Mouse (Mus musculus): Measurements from ENCODE around the gene Eef1akmt1. TPM values are rescaled to one million over a fixed set of nuclear protein-coding genes. Genes with fewer than 3 reads are reported as not detected.

Gene Eef1akmt1
- total and polyA plus RNA-seq, 2 experiments from 2014 or later = 39.2 to 63.8 TPM

- H3K27ac ChIP-seq (ENCODE audit: low read depth, low read length) = peak within 1 kb of the TSS; percentile 76
- H3K4me2 ChIP-seq (ENCODE audit: low read depth, low read length, poor library complexity, severe bottlenecking) = peak within 1 kb of the TSS; percentile 82
- TF ChIP-seq CTCF (IDR thresholded peaks at IDR 0.05) = no peak
- under 1% methylated on average over 35 of the region's 104 CpGs for WGBS
- H3K9ac ChIP-seq (replicated peaks; ENCODE audit: low read length, poor library complexity, severe bottlenecking) = peak within 1 kb of the TSS; percentile 90
- no peaks in the 10 kb centered on the region for H3K36me3 ChIP-seq (ENCODE audit: insufficient read depth, low read length)
- DNase-seq (ENCODE audit: low spot score) (peak; percentile 48), ATAC-seq (ENCODE audit: low FRiP score) (peak; percentile 59)
- H3K27me3 ChIP-seq (ENCODE audit: insufficient read depth, low read length) = no peaks in the 10 kb centered on the region
- H3K4me1 ChIP-seq (ENCODE audit: insufficient read depth, low read length) = no peaks in the 10 kb centered on the region; the same call in 1 of the 2 replicates
- H3K9me3 ChIP-seq (ENCODE audit: low read length) = no peaks in the 10 kb centered on the region
- peak within 1 kb of the TSS; percentile 81 for H3K4me3 ChIP-seq (ENCODE audit: low read depth, low read length)
Measured at GRCm38 (mm10) chr14:57524671-57525387, 46.6 kb downstream of the Eef1akmt1 start, which contains the start of gene Il17d. Gene Il17d, plus strand, starts transcription at chr14:57524777.

GRCm38 (mm10) chr14:57523762-57524161 lies 47.6 kb downstream of the Eef1akmt1 start:
- DNase-seq (ENCODE audit: low spot score) (no peak), ATAC-seq (ENCODE audit: low FRiP score) (no peak)
- no peak overlapping the region for H3K27ac ChIP-seq (ENCODE audit: low read depth, low read length)
- peak overlapping the region; percentile 81; the same call in 1 of the 2 replicates for H3K4me3 ChIP-seq (ENCODE audit: low read depth, low read length)
- no peaks in the 10 kb centered on the region for H3K36me3 ChIP-seq (ENCODE audit: insufficient read depth, low read length)
- no peak for TF ChIP-seq CTCF (IDR thresholded peaks at IDR 0.05)
- H3K9me3 ChIP-seq (ENCODE audit: low read length) = no peaks in the 10 kb centered on the region
- H3K9ac ChIP-seq (replicated peaks; ENCODE audit: low read length, poor library complexity, severe bottlenecking) = 0 out of 2 replicates have a peak overlapping the region, but pooled peaks have one; percentile 90
- no peaks in the 10 kb centered on the region for H3K27me3 ChIP-seq (ENCODE audit: insufficient read depth, low read length)
- H3K4me2 ChIP-seq (ENCODE audit: low read depth, low read length, poor library complexity, severe bottlenecking) = peak overlapping the region; percentile 82
- H3K4me1 ChIP-seq (ENCODE audit: insufficient read depth, low read length) = no peaks in the 10 kb centered on the region; the same call in 1 of the 2 replicates
- 88% methylated on average over 9 of the region's 9 CpGs for WGBS

- TF ChIP-seq CTCF (IDR thresholded peaks at IDR 0.05) = no peak
- ATAC-seq (ENCODE audit: low FRiP score) = no peak
- DNase-seq (ENCODE audit: low spot score) = no peak
- H3K4me2 ChIP-seq (ENCODE audit: low read depth, low read length, poor library complexity, severe bottlenecking) = no peak overlapping the region
- no peaks in the 10 kb centered on the region for H3K9me3 ChIP-seq (ENCODE audit: low read length)
- 88% methylated on average over 7 of the region's 7 CpGs for WGBS
- H3K27ac ChIP-seq (ENCODE audit: low read depth, low read length) = no peak overlapping the region
- no peaks in the 10 kb centered on the region for H3K27me3 ChIP-seq (ENCODE audit: insufficient read depth, low read length)
- H3K4me3 ChIP-seq (ENCODE audit: low read depth, low read length) = no peak overlapping the region
- 0 out of 2 replicates have a peak, but pooled peaks cover 1% of the 10 kb centered on the region for H3K36me3 ChIP-seq (ENCODE audit: insufficient read depth, low read length)
- H3K4me1 ChIP-seq (ENCODE audit: insufficient read depth, low read length) = no peaks in the 10 kb centered on the region
- H3K9ac ChIP-seq (replicated peaks; ENCODE audit: low read length, poor library complexity, severe bottlenecking) = no peak overlapping the region
Measured at GRCm38 (mm10) chr14:57517001-57517400, 54.4 kb downstream of the Eef1akmt1 start.

GRCm38 (mm10) chr14:57515156-57515762 lies 56.2 kb downstream of the Eef1akmt1 start:
- WGBS = 91% methylated on average over 6 of the region's 6 CpGs
- no peak overlapping the region for H3K4me2 ChIP-seq (ENCODE audit: low read depth, low read length, poor library complexity, severe bottlenecking)
- no peaks in the 10 kb centered on the region for H3K9me3 ChIP-seq (ENCODE audit: low read length)
- no peak overlapping the region for H3K4me3 ChIP-seq (ENCODE audit: low read depth, low read length)
- no peaks in the 10 kb centered on the region for H3K4me1 ChIP-seq (ENCODE audit: insufficient read depth, low read length)
- H3K9ac ChIP-seq (replicated peaks; ENCODE audit: low read length, poor library complexity, severe bottlenecking) = no peak overlapping the region
- no peak for TF ChIP-seq CTCF (IDR thresholded peaks at IDR 0.05)
- H3K27ac ChIP-seq (ENCODE audit: low read depth, low read length) = no peak overlapping the region
- 0 out of 2 replicates have a peak, but pooled peaks cover 4% of the 10 kb centered on the region for H3K36me3 ChIP-seq (ENCODE audit: insufficient read depth, low read length)
- ATAC-seq (ENCODE audit: low FRiP score) = no peak
- no peaks in the 10 kb centered on the region for H3K27me3 ChIP-seq (ENCODE audit: insufficient read depth, low read length)
- no peak for DNase-seq (ENCODE audit: low spot score)

- Histone ChIP-seq H3K4me2 (ENCODE audit: low read depth, low read length, poor library complexity, severe bottlenecking) (no peak overlapping the region), H3K27me3 (ENCODE audit: insufficient read depth, low read length) (no peaks in the 10 kb centered on the region), H3K36me3 (ENCODE audit: insufficient read depth, low read length) (0 out of 2 replicates have a peak, but pooled peaks cover 4% of the 10 kb centered on the region), H3K9ac (replicated peaks; ENCODE audit: low read length, poor library complexity, severe bottlenecking) (no peak overlapping the region), H3K27ac (ENCODE audit: low read depth, low read length) (no peak overlapping the region), H3K4me3 (ENCODE audit: low read depth, low read length) (no peak overlapping the region), H3K9me3 (ENCODE audit: low read length) (no peaks in the 10 kb centered on the region), H3K4me1 (ENCODE audit: insufficient read depth, low read length) (no peaks in the 10 kb centered on the region)
- DNase-seq (ENCODE audit: low spot score) (peak; percentile 71), ATAC-seq (ENCODE audit: low FRiP score) (peak; percentile 82)
- WGBS = 70% methylated on average over 6 of the region's 6 CpGs
- peak; percentile 43 for TF ChIP-seq CTCF (IDR thresholded peaks at IDR 0.05)
Measured at GRCm38 (mm10) chr14:57509554-57509953, 61.9 kb downstream of the Eef1akmt1 start.

- WGBS = 89% methylated on average over 6 of the region's 6 CpGs
Measured at GRCm38 (mm10) chr14:57503729-57504128, 67.7 kb downstream of the Eef1akmt1 start.

More at GRCm38 (mm10) chr14:57503729-57504128, 67.7 kb downstream of the Eef1akmt1 start:
- H3K4me1 ChIP-seq (ENCODE audit: insufficient read depth, low read length) = no peaks in the 10 kb centered on the region
- no peaks in the 10 kb centered on the region for H3K27me3 ChIP-seq (ENCODE audit: insufficient read depth, low read length)
- no peak overlapping the region for H3K9ac ChIP-seq (replicated peaks; ENCODE audit: low read length, poor library complexity, severe bottlenecking)
- DNase-seq (ENCODE audit: low spot score) (no peak), ATAC-seq (ENCODE audit: low FRiP score) (no peak)
- peaks cover 5% of the 10 kb centered on the region for H3K36me3 ChIP-seq (ENCODE audit: insufficient read depth, low read length)
- no peak overlapping the region for H3K27ac ChIP-seq (ENCODE audit: low read depth, low read length)
- no peaks in the 10 kb centered on the region for H3K9me3 ChIP-seq (ENCODE audit: low read length)
- no peak overlapping the region for H3K4me2 ChIP-seq (ENCODE audit: low read depth, low read length, poor library complexity, severe bottlenecking)
- H3K4me3 ChIP-seq (ENCODE audit: low read depth, low read length) = no peak overlapping the region
- TF ChIP-seq CTCF (IDR thresholded peaks at IDR 0.05) = no peak

Other genes with a start within 250 kb of the Eef1akmt1 start
- gene Cryl1, start 173.1 kb downstream of the Eef1akmt1 start, total RNA-seq (2014; rRNA removed) = 11.8 and 13.5 TPM in 2 replicates
- 19.4 and 19.7 TPM in 2 replicates for gene Cryl1, start 173.1 kb downstream of the Eef1akmt1 start, polyA plus RNA-seq (2015; fragmentation: Nextera tagmentation; extraction: Ambion mirVana)
- 17.5 and 24.1 TPM in 2 replicates for gene Ift88, start 147.6 kb downstream of the Eef1akmt1 start, total RNA-seq (2014; rRNA removed)
- 21.0 and 22.0 TPM in 2 replicates for gene Ift88, start 147.6 kb downstream of the Eef1akmt1 start, polyA plus RNA-seq (2015; fragmentation: Nextera tagmentation; extraction: Ambion mirVana)
- 40.7 and 48.2 TPM in 2 replicates for gene Il17d, start 46.8 kb downstream of the Eef1akmt1 start, total RNA-seq (2014; rRNA removed)
- 7.0 and 8.3 TPM in 2 replicates for gene Il17d, start 46.8 kb downstream of the Eef1akmt1 start, polyA plus RNA-seq (2015; fragmentation: Nextera tagmentation; extraction: Ambion mirVana)
- 11.3 and 19.4 TPM in 2 replicates for gene Xpo4, start 93.8 kb upstream of the Eef1akmt1 start, total RNA-seq (2014; rRNA removed)
- gene Xpo4, start 93.8 kb upstream of the Eef1akmt1 start, polyA plus RNA-seq (2015; fragmentation: Nextera tagmentation; extraction: Ambion mirVana) = 6.7 and 11.7 TPM in 2 replicates
- not detected in 2 replicates for gene Gm49361, start 174.5 kb upstream of the Eef1akmt1 start, total RNA-seq (2014; rRNA removed)
- not detected in 2 replicates for gene Gm49361, start 174.5 kb upstream of the Eef1akmt1 start, polyA plus RNA-seq (2015; fragmentation: Nextera tagmentation; extraction: Ambion mirVana)
- gene Lats2, start 186.8 kb upstream of the Eef1akmt1 start, total RNA-seq (2014; rRNA removed) = 7.7 and 8.4 TPM in 2 replicates
- gene Lats2, start 186.8 kb upstream of the Eef1akmt1 start, polyA plus RNA-seq (2015; fragmentation: Nextera tagmentation; extraction: Ambion mirVana) = 3.1 and 3.8 TPM in 2 replicates
- 11.4 and 36.9 TPM in 2 replicates for gene Sap18, start 226.6 kb upstream of the Eef1akmt1 start, total RNA-seq (2014; rRNA removed)
- 22.4 and 26.8 TPM in 2 replicates for gene Sap18, start 226.6 kb upstream of the Eef1akmt1 start, polyA plus RNA-seq (2015; fragmentation: Nextera tagmentation; extraction: Ambion mirVana)

All from midbrain, postnatal 0 days (tissue).